Mouse (Mus musculus) gastrocnemius, postnatal 4 days (tissue): ENCODE measurements around the gene Unc5a. TPM values are rescaled to one million over a fixed set of nuclear protein-coding genes. Genes with fewer than 3 reads are reported as not detected.
A peak's percentile ranks its signal among the peaks of the same experiment; 100 is the strongest.

Source experiments
- DNase-seq, 2 experiments: peaks; one replicate each; pipeline ENCODE4 v3.0.0; 2021 to 2022; ENCODE audit warnings: low spot score in 2 of 2, mixed read lengths in 2 of 2
- total RNA-seq, 2 experiments: library from RNA; stranded (reverse); gene quantifications; 2 replicates each; pipeline ENCODE4 v1.2.3; 2021

Gene Unc5a
- total RNA-seq, 2 experiments from 2014 or later: 5.0 to 6.0 TPM

DNA sequence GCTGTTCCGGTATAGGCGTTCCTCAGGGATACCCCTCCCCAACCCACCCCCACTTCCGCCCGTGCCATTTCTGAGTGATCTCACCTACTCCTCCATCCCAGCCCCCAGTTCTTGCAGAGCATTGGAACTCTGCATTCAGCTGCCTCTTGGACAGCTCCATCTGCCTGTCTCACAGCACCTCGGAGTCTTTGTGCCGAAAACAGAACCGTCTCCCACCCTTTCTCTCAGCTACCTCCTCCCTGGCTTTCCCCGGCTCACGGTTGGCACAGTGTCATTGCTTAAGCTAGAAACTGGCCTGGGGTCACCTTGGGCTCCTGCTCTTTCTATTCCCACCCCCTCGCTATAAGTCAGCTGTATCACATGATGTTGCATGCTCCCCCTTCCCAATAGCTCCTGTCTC, 51.2 kb downstream of the Unc5a start:
- DNase-seq: no peak

DNA sequence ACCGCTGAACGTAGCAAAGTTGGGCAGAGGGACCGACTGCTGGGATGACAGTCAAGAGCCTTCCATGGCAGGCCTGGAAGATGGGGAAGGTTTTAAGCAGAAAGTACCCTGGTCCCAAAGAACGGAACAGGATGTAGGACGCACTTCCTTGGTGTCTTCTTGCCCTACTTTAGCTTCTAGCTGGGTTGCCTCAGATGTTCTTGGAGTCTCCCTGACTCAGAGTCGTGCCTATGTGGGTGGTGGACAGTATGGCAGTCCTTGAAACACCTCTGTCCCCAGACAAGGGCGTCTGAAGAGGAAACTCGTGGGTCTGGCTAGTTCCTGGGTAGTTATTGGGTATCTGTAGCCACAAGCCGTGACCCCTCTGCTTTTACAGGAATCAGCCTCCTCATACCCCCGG, 52.9 kb downstream of the Unc5a start:
- DNase-seq: no peak

DNA sequence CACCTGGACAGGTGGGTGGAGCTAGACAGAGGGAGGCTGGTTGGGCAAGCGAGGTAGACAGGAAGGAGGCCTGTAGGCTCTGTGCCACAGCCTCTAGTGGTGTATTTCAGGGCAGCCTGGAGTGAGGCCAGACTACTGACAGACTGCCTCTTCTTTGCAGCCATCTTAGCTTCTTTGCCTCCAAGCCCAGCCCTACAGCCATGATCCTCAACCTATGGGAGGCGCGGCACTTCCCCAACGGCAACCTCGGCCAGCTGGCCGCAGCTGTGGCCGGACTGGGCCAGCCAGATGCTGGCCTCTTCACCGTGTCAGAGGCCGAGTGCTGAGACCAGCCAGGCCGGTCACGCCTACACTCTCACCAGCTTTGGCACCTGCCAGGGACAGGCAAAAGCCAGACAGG, 55.4 kb downstream of the Unc5a start:
- DNase-seq: peak in 1 of 2 experiments; percentile 43

DNA sequence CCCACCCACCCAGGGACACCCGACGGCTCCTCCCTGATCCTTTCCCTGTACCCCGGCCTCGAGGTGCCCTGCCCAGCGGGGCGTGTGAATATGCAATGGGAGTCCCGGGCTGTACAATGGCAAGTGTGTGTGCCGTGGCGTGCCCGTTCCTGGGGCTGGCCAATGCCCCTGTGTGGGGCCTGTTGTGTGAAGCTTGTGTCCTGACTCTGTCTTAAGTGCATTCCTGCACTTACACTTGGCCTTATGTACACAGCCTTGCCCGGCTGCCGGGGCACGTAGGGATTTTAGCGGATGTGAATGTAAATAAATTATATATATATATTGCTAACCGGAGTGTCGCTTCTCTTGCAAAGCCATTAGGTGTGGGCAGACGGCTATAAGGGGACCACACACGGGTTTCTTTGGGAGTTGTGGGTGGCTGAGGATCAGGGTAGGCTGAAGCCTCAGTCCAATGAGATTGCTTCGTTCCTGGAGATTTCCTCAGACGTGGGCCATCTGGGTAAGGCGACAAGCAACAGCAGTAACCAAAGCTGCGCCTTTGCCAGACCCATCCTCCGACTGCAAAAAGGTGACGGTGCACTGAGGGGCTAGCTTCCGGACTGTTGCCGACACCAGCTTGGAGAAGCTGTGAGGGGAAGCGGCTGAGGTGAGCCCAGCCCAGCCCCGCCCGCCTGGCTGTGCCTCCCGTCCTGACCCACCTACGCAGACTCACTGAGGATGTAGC, 56.6 kb downstream of the Unc5a start:
- DNase-seq: no peak

DNA sequence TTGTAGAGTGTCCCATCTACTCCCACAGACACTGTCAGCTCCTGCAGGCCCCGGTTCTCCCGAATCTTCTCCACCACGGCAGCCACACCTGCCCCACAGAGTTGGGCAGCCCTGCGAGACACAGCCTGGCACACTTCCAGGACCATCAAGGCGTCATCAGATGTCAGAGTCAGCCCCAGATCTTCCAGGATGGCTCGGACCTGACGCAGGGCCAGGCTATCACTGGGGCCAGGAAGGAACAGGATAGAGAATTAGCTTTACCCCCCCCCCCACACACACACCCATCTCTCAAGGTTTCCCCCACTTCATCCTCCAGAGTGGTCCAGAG, 57.2 kb downstream of the Unc5a start:
- no peak for DNase-seq

DNA sequence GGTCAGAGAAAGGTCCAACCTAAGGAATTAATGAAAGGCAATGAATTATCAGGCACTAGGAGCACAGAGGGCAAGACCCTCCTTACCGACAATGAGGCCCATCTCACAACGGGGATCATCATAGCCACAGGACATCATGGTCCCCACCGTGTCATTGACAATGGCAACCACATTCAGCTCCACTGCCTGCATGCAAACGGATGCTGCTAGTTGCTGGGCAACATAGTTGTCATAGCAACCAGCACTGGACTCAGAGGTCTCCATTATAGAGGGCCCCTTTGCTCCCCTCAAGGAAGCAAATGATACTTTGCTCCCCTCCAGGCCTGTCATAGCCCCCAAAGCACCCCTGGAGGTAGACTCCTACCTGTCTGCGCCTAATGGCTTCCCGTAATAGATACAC, 59.4 kb downstream of the Unc5a start:
- no peak for DNase-seq

DNA sequence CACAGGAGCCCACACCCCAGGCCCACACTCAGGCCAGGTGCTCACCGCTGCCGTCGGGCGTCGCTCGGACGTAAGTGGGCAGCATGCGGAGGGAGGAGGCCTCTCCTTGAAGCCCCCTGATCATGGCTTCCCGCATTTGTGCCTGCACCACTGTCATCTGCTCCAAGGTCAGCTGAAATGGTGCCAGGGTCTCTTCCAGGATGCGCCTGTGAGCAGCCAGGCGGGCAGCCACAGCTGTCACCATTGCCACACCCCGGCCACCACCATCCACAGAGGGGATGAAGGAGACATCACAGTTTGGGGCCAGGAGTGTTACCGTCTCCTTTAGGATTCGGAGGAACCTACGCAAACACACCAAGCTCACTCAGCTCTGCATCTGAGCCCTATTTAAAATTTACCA, 61.9 kb downstream of the Unc5a start:
- no peak for DNase-seq

DNA sequence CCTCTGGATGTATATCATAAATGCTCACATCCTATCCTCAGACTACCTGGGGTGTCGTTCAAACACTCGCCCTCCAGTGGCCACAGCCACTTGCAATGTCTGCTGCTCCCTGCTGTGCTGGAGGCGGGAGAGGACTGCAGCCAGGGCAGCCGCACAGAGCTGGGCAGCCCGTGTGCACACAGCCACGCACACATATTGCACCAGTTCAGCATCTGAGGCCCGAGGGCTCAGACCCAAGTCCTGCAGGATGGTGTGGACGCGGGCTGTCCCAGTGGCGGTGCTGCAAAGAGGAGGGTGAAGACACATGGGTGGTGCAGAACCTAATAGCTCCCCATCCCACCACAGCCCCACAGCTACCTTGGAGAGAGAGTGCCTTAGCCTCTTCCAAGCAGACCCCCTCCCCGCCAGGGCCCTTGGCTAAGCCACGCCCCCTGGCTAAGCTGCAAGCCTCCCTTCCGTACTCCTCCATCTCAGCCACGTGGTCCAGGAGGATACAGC, 62.8 kb downstream of the Unc5a start:
- no peak for DNase-seq

DNA sequence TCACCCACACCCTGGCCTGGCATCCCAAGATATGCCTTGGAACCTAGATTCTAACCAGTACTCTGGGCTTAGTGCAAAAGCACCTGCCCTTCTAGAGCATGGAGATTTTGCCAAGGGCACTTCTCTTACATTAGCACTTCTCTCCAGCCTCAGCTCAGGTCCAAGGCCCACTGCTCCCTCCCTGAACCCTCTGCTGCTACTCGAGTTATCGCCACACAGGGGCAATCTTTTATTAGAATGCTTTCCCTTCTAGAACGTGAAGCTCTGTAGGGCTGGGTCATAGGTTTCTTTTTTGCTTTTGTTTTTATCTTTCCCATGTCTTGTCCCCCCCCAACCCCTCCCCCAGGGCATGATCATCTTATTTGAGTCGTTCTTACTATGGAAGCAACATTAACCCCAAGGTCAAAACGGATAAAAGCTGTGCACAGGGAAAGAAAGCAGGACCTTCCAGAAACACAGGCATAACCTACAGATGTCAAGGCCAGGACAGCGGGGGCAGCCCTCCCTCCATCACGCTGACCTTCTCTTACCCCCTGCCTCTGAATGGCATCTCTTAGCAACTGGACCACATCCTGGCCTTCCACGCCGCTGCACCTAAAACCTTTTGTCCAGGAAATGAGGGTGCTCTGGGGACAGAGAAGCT, 64.6 kb downstream of the Unc5a start:
- DNase-seq: no peak

DNA sequence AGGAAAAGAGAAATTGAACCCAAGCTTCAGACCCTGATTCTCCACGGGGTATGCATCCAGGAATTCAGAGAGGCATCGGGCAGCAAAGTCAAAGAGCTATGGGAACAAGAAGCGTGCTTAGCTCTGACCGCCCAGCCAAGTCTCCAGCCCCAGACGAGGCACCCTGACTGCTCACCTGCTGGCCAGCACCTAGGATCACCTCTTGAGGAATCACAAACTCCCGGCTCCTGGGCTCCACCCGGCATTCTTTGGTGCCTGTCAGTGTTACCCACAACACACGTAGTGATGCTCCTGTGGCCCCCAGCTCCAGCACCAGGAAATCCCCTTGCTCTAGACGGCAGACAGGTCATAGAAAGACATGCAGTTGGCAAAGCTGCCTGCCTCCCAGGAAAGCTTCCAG, 65.2 kb downstream of the Unc5a start:
- peak in 1 of 2 experiments; percentile 14 for DNase-seq

DNA sequence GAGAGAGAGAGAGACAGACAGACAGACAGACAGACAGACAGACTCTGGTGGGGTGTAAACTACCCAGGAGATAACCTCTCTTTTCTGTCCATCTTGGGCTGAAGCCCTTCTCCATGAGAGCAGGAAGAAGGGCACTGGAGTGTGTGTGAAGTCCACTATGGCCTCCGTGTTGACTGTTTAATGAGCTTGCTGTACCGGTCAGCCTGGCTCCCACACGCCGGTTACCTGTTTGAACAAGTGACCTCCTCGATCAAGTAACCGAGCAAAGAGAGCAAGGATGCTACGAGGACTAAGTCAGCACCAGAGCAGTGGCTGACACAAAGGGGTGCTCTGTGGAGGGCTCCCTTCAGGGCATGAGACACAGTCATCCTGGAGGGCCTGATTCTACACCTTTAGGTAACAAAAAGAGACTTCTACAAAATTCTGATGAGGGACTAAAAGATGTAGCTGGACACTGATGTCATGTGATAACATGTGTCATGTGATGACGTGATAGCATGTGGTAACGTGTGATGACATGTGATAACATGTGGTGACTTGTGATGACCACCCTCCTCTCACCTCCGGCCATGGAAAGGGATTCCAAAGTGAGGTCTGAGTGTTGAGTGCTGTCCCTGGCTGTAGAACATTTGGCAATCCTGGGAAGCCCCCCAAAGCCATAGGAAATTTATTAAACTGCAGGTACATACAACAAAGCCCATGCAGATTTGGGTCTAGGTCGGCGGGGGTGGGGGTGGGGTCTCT, 68.1 kb downstream of the Unc5a start:
- no peak for DNase-seq

DNA sequence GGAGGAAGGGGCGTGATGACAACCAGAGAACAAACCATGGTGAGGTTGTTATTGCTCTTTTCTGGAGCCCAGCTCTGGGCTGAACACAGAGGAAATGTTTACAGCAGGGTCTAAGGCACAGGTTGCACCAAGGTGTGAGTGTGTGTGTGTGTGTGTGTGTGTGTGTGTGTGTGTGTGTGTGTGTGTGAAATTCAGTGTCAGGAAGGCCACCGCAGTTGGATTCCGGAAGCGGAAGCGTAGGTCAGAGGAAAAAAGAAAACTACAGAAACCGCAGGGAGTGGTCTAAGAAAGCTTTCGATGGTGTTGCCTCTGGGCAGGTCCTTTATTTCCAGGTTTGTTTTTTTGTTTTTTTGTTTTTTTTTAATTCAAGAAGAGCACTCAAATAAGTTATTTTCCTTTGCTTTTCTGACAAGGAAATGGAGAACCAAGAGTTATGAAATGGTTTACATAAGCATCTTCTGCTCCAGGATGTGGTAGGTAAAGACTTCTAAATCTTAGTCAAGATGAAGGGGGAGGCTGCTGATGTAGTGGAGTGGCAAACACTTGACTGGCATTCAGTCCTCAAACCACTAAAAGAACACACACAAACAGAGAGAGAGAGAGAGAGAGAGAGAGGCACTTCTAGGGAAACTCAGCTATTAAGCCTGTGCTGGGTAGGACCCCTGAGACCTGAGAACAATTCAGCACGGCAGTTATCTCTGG, 68.8 kb downstream of the Unc5a start:
- DNase-seq: no peak

DNA sequence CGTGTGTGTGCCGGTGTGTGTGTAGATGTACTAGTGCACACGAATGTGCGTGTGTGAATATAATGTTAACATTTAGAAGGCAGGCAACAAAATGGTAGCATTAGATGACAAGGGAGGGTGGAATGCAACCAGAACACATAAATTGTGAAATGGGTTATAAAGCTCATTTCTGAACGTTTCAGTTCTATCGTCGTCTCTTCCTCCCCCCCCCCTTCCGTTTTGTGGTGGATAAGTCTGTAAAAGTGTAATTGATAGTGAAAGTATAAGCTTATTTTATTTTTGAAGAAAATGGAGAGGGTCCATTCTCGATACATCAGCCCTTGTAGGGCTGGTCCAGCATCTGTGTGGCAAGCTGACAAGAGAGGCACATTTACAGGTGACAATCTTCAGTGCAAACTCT, 69.5 kb downstream of the Unc5a start:
- DNase-seq: no peak

DNA sequence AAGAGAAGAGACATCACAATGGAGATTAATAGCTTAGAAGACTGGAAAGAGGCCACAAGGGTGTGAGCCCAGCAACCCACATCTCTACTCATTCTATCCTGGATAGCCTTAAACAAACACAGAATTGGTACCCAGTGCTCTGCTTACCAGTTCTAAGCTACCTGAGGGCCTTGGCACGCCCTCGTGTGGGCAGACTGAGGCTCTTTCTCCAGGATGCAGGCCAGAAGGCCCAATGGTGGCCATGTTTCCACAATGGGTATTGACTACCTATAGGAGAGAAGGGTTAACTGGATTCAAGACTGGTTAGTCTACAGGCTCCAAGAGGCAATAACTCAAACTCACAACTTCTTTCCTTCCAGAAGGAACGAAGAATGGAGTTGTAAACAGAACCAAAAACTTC, 70.0 kb downstream of the Unc5a start:
- no peak for DNase-seq

DNA sequence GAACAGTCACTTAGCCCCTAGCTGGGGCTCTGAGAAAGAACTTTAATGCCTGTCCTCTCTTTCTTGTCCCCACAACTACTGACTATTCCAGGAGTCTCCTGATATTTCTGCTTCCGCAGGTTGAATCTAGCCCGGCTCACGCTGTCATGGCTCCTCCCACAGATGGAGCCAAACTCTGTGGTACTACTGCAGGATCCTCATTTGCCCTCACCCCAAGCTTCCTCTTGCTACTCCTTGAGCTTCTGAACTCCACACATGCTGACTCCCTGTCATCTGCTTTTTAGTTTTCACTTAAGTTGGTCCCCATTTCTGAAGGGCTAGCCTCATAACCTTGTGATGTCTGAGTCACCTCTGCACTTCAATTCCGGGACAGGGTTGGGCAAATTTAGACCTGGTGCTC, 70.8 kb downstream of the Unc5a start:
- DNase-seq: no peak

DNA sequence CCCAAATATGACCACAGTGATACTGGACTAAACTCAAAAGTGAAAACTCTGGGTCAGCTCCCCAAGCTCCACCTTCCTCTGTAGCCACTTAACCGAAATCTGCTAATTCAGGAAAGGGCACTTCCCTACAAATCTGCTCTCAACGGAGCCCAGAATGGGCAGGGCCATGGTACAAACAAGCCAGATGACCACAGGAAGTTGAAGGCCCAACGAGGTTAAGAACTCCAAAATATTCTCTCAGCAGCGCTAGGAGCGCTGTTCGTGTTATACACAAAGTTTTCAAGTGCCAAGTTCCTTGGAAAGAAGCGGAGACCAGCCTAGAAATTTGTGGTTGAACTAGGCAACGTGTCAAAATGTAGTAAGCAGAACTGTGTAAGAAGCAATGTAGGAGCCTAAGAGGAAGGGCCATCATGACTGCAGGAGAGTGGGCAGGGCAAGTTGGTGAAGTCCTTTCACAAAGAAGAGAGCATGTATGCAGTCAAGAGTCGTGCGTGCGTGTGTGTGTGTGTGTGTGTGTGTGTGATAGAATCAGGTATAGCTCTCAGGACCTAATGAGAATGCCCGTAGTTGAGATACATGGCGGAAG, 72.1 kb downstream of the Unc5a start, which contains the start of gene Hk3:
Gene Hk3, minus strand, starts transcription at position 192 of the 586 bp plus-strand sequence.
- no peak for DNase-seq

DNA sequence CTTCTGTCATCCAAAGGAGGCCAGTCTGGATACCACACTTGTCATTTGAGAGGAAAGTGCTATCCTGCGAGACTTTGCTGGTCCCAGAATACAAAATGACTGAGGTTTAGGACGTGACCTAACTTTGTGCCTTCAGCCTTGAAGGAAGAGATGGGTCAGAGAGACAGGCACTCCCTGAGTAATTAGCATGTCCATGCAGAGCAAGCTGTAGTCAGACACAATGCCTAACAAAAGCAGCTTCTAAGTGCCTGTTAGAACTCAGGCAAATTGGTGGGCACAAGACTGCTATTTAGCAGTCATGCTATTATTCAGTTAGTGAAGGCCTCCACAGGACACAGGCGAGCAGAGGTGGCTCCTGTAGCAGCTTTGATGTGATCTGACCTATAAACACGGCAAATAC, 73.0 kb downstream of the Unc5a start:
- DNase-seq: no peak

DNA sequence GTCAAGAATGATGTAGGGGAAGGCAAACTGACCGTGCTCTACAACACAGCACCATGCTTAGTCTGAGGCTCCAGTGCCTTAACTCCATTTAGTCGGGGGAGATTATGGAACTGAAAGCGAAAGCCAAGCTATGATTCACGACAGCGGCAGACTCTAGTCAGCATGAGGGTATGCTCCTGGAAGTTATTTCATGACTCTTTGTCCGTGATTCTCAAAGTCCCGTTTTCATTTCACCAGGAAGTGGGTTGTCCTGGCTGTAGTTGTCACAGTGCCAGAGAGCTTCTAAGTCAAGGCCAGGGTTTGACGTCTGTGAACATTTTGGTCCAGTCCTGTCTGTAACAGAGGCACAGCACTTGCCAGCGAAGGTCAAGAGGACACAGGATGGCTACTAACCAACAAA, 73.5 kb downstream of the Unc5a start:
- no peak for DNase-seq

DNA sequence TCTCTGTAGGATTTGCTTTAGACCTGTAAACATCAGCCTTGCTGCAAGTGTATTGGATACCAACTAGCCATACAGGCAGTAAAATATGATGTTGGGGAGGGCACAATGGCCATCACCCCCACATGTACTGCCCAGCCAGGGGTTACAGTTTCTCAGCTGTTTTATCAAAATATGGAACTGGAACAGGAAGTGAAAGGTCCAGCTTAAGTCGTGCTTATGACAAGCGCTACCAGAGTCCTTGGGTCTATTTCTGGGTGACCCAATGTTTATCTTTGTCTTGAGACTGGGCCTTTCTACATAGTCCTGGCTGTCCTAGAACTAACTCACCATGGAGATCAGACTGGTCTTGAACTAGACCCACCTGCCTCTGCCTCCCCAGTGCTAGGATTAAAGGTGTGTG, 75.0 kb downstream of the Unc5a start:
- no peak for DNase-seq

DNA sequence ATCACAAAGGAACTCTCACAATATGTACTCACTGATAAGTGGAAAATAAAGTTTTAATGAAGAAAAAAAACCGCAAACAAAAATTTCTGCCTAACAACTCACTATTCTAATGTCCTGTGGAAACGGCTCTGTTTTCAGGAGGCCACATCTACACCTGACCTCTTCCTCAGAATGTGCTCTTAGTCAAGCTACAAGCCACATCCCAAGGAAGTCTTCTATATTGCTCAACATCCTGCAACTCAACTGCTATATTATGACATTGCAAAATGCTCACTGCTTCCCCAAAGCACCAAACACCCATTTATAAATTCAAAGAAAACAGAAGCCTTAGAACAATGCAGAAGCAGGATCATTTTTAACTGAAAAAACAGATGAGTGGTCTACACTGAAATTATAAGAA, 90.8 kb downstream of the Unc5a start:
- no peak for DNase-seq

DNA sequence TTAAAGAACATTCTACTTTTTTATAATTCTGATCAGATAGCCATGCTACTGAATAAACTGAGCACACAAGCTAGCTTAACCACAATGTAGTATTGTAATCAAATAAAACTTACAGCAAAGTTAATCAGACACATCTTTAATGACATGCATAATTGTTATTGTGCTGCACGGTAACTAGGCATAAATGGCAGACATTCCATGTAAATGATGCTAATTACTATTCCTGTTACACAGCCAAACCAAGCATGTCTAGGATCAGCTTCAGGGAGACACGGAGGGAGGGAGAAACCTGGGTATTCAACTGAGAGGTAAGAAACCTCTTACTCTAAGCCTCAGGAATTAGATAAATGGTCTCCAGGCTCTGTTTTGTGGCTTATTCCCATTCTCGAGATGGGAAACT, 98.5 kb downstream of the Unc5a start:
- DNase-seq: no peak
